Mouse (Mus musculus) ES-E14 (cell line): ENCODE measurements at regions not wholly inside any gene's neighbourhood (a gene's known extent, or its start where the extent isn't known, plus 50 kb on each side); places are given as distances from the start of the nearest gene placed in this dataset.

Experiments
- ZC3H11A ChIP-seq: IDR thresholded peaks from 2 replicates; pipeline ENCODE4 v1.6.1; 2012; ENCODE audit warnings: low read depth, mild to moderate bottlenecking, inconsistent platforms, low read length, borderline replicate concordance
- ZNF384 ChIP-seq: IDR thresholded peaks from 2 replicates; pipeline ENCODE4 v1.6.1; 2012; ENCODE audit warnings: low read depth, low read length, inconsistent platforms

DNA sequence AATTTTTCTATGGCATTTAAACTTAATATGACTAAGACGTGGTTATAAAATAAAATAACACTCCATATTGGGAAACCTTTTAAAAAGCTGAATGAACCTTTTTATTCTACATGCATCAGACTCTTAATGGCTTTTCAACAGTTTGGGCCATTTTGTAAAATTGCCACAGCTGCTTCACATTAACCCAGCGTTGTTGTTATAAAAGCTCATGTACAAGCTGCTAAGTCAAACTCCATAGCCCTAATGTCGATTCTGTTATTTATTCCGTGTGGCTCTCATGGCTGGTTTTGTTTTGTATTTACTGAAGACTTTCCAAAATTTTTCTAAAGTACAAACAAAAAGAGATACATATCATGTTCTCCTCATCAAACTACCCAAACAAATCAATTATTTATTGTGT is 268.1 kb upstream of the Hand2 start:
- no peak for TF ChIP-seq ZC3H11A
- no peak for TF ChIP-seq ZNF384
